Mouse (Mus musculus) heart, postnatal 0 days (tissue): ENCODE data around the gene Gm11397.
"Not testable (repeated sequence)": the region's sequence is repeated elsewhere in the genome, so short reads cannot be mapped to it uniquely, and the experiment has no call there.

Experiments used
- CTCF ChIP-seq: IDR thresholded peaks from 2 replicates; pipeline ENCODE4 v1.5.1; 2016; ENCODE audit warnings: antibody characterized with exemption, control low read depth, low read depth
- EP300 ChIP-seq: IDR thresholded peaks from 2 replicates; pipeline ENCODE4 v1.6.1; 2016; ENCODE audit warnings: antibody characterized with exemption, low read depth

GRCm38 (mm10) chr13:33356666-33357065, 38.9 kb upstream of the Gm11397 start:
- not testable (repeated sequence) for TF ChIP-seq CTCF, EP300
